Mouse (Mus musculus): ENCODE results near the gene Tenm4. TPM values are rescaled to one million over a fixed set of nuclear protein-coding genes. Genes with fewer than 3 reads are reported as not detected.

The Tenm4 gene
- polyA plus RNA-seq, 2 experiments from 2014 or later, result 0.45 TPM; not detected in 1

- no peak for ATAC-seq
Observed at GRCm38 (mm10) chr7:96356285-96356811, 185.3 kb downstream of the Tenm4 start.

- no peak for ATAC-seq
Observed at GRCm38 (mm10) chr7:96357550-96357949, 186.5 kb downstream of the Tenm4 start.

- ATAC-seq, result no peak
Observed at GRCm38 (mm10) chr7:96363311-96363710, 192.3 kb downstream of the Tenm4 start.

- no peak for ATAC-seq
Observed at GRCm38 (mm10) chr7:96369947-96370346, 198.9 kb downstream of the Tenm4 start.

- no peak for ATAC-seq
Observed at GRCm38 (mm10) chr7:96374004-96374663, 203.1 kb downstream of the Tenm4 start.

GRCm38 (mm10) chr7:96375507-96375906 is 204.5 kb downstream of the Tenm4 start:
- ATAC-seq, result no peak

- no peak for ATAC-seq
Observed at GRCm38 (mm10) chr7:96383686-96384528, 212.9 kb downstream of the Tenm4 start.

- ATAC-seq, result no peak
Observed at GRCm38 (mm10) chr7:96384726-96385500, 213.9 kb downstream of the Tenm4 start.

GRCm38 (mm10) chr7:96385850-96386249 is 214.8 kb downstream of the Tenm4 start:
- no peak for ATAC-seq

GRCm38 (mm10) chr7:96390034-96390670 is 219.1 kb downstream of the Tenm4 start:
- no peak for ATAC-seq

- no peak for ATAC-seq
Observed at GRCm38 (mm10) chr7:96390894-96391293, 219.8 kb downstream of the Tenm4 start.

- ATAC-seq, result no peak
Observed at GRCm38 (mm10) chr7:96391797-96392472, 220.9 kb downstream of the Tenm4 start.

- no peak for ATAC-seq
Observed at GRCm38 (mm10) chr7:96392600-96392999, 221.6 kb downstream of the Tenm4 start.

GRCm38 (mm10) chr7:96397940-96398339 is 226.9 kb downstream of the Tenm4 start:
- no peak for ATAC-seq

GRCm38 (mm10) chr7:96400411-96400810 is 229.4 kb downstream of the Tenm4 start:
- no peak for ATAC-seq

GRCm38 (mm10) chr7:96406630-96407214 is 235.7 kb downstream of the Tenm4 start:
- no peak for ATAC-seq

GRCm38 (mm10) chr7:96408161-96408889 is 237.3 kb downstream of the Tenm4 start:
- no peak for ATAC-seq

GRCm38 (mm10) chr7:96409323-96409880 is 238.4 kb downstream of the Tenm4 start:
- ATAC-seq, result no peak

- ATAC-seq, result no peak
Observed at GRCm38 (mm10) chr7:96413822-96414221, 242.8 kb downstream of the Tenm4 start.

Data from activated CD4-positive, CD25-positive, alpha-beta regulatory T cell, adult 4 months (primary cell).